Mouse (Mus musculus) embryonic facial prominence, embryonic 15.5 days (tissue): ENCODE results near the gene Stap2. TPM values are rescaled to one million over a fixed set of nuclear protein-coding genes. Genes with fewer than 3 reads are reported as not detected.

Experiments used
- ATAC-seq: fragments of 200-750 bp; cut with Nextera tagmentation; 2 replicates; pipeline ENCODE4 v1.8.0; 2017; ENCODE audit warnings: low read depth, moderate TSS enrichment; ENCODE audit not compliant: insufficient number of reproducible peaks, low FRiP score, low TSS enrichment
- H3K27ac ChIP-seq: fragments of 300-500 bp; sonication (generic); replicated peaks from 2 replicates; pipeline ENCODE4 v1.5.1; 2015; ENCODE audit warnings: mild to moderate bottlenecking, inconsistent platforms
- H3K27me3 ChIP-seq: fragments of 300-500 bp; sonication (generic); 2 replicates; pipeline ENCODE4 v1.6.1; 2015; ENCODE audit warnings: inconsistent platforms
- H3K36me3 ChIP-seq: fragments of 300-500 bp; sonication (generic); 2 replicates; pipeline ENCODE4 v1.6.1; 2015; ENCODE audit warnings: mild to moderate bottlenecking, inconsistent platforms
- H3K4me1 ChIP-seq: fragments of 300-500 bp; sonication (generic); 2 replicates; pipeline ENCODE4 v1.6.1; 2015; ENCODE audit warnings: inconsistent platforms
- H3K4me2 ChIP-seq: fragments of 300-500 bp; sonication (generic); replicated peaks from 2 replicates; pipeline ENCODE4 v1.6.1; 2015; ENCODE audit warnings: mild to moderate bottlenecking, inconsistent platforms
- H3K4me3 ChIP-seq: fragments of 300-500 bp; sonication (generic); replicated peaks from 2 replicates; pipeline ENCODE4 v1.5.1; 2015; ENCODE audit warnings: mild to moderate bottlenecking, inconsistent platforms
- H3K9ac ChIP-seq: fragments of 300-500 bp; sonication (generic); 2 replicates; pipeline ENCODE4 v1.6.1; 2015; ENCODE audit warnings: inconsistent platforms
- H3K9me3 ChIP-seq: fragments of 300-500 bp; sonication (generic); replicated peaks from 2 replicates; pipeline ENCODE4 v1.6.1; 2016; ENCODE audit warnings: inconsistent platforms
- WGBS: fragments of 180-500 bp; shearing (Covaris S2); methylation state at CpG from one replicate; pipeline ENCODE4 v1.1.7; 2015; 5-methylcytosine and 5-hydroxymethylcytosine counted together
- polyA plus RNA-seq: library from polyadenylated mRNA; unstranded; fragments of >200 nt; fragmentation: Nextera tagmentation; extraction: Ambion mirVana; gene quantifications from 2 replicates; pipeline ENCODE4 v1.2.1, GENCODE M21; 2015

The Stap2 gene
- polyA plus RNA-seq, 1 experiment from 2014 or later: 24.5 TPM

GRCm38 (mm10) chr17:56024476-56024875 is 19.1 kb upstream of the Stap2 start:
- no peak for ATAC-seq
- 48% methylated on average over 2 of the region's 2 CpGs for WGBS
- Histone ChIP-seq H3K9ac (no peak overlapping the region), H3K36me3 (peaks cover 23% of the 10 kb centered on the region), H3K4me1 (peaks cover 35% of the 10 kb centered on the region), H3K9me3 (no peaks in the 10 kb centered on the region), H3K4me2 (no peak overlapping the region), H3K4me3 (no peak overlapping the region), H3K27me3 (no peaks in the 10 kb centered on the region), H3K27ac (0 out of 2 replicates have a peak overlapping the region, but pooled peaks have one; percentile 11)

DNA sequence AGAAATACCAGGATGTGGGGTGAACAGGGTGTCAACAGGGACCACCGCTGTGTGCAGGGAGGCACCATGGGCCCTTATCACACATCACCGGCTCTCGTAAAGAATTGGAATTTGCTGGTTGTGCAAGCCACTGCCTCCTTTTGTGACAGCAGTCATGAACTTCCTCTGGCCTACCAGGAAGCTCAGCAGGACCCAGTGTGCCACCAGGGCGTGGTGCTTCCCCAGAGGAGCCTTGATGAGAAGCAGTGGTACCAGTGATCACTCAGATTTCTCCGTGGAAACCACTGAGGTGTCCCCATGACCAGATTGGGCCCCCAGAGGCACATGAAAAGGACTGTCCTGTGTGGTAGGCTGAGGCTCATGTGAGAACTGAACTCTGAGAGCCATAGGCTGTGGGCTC is 18.0 kb upstream of the Stap2 start:
- no peaks in the 10 kb centered on the region for H3K27me3 ChIP-seq
- 0 out of 2 replicates have a peak overlapping the region, but pooled peaks have one; percentile 8 for H3K27ac ChIP-seq
- 72% methylated on average over 5 of the region's 5 CpGs for WGBS
- H3K4me2 ChIP-seq: no peak overlapping the region
- peaks cover 33% of the 10 kb centered on the region for H3K4me1 ChIP-seq
- no peaks in the 10 kb centered on the region for H3K9me3 ChIP-seq
- no peak for ATAC-seq
- no peak overlapping the region for H3K9ac ChIP-seq
- no peak overlapping the region for H3K4me3 ChIP-seq
- H3K36me3 ChIP-seq: peaks cover 29% of the 10 kb centered on the region

DNA sequence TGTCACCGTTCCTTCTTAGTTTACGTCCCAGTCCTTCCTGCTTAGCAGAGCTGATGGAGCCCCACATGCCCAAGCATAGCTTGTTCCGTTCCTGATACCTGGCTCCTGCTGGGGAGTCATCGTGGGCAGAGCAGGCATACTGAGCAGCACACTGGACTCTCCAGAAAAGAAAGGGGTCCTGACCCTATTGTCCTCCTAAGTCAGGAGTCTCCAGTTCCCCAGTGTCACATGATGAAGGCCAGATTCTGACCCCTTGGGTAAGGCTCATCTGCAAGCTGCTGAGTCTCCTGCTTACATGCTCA is 17.6 kb upstream of the Stap2 start:
- Histone ChIP-seq H3K27me3 (no peaks in the 10 kb centered on the region), H3K4me2 (no peak overlapping the region), H3K36me3 (peaks cover 31% of the 10 kb centered on the region), H3K4me1 (peaks cover 31% of the 10 kb centered on the region), H3K9me3 (no peaks in the 10 kb centered on the region), H3K27ac (no peak overlapping the region), H3K9ac (no peak overlapping the region), H3K4me3 (no peak overlapping the region)
- WGBS: 83% methylated on average over 4 of the region's 4 CpGs
- no peak for ATAC-seq

DNA sequence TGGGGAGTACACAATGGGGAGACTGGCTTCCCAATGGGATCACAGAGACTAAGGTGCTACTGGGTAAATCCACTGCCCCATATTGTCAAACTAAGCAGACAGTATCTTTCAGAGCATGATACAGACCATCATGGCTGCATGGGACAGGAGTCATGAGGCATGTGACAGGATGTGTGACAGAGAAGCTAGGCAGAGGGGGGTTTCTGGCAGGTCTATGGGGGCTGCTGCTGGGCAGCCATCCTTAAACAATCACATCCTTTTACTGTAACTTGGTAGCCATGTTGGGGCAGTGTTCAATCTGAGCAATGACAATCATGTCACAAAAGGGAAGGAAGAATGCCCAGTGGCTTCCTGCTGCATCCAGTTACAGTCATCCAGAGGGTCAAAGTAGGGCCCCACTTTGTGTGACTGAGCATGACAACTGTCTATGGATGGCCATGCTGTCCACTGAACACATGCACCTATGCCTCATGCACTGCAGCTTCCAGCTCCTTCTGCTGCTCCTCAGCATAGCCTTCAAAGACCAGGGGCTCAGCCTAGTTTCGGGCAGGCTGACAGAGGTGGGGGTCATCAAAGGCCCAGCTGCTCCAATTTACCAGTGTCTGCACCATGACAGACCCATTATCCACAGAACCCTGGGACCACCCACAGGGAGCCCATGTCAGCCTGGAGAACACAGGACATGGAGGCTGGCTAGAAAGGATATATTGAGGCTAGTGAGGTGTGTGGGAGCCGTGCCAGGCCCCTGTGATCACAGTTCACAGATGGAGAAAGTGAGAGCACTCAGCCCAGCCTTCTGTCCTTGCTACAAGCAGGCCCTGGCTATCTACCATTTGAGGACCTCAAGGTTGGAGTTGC is 17.0 kb upstream of the Stap2 start:
- ATAC-seq: no peak
- Histone ChIP-seq H3K9me3 (no peaks in the 10 kb centered on the region), H3K27ac (0 out of 2 replicates have a peak overlapping the region, but pooled peaks have one; percentile 7), H3K4me1 (peaks cover 26% of the 10 kb centered on the region), H3K36me3 (peaks cover 37% of the 10 kb centered on the region), H3K9ac (no peak overlapping the region), H3K4me3 (no peak overlapping the region), H3K27me3 (no peaks in the 10 kb centered on the region), H3K4me2 (no peak overlapping the region)
- WGBS: 60% methylated on average over 2 of the region's 2 CpGs

DNA sequence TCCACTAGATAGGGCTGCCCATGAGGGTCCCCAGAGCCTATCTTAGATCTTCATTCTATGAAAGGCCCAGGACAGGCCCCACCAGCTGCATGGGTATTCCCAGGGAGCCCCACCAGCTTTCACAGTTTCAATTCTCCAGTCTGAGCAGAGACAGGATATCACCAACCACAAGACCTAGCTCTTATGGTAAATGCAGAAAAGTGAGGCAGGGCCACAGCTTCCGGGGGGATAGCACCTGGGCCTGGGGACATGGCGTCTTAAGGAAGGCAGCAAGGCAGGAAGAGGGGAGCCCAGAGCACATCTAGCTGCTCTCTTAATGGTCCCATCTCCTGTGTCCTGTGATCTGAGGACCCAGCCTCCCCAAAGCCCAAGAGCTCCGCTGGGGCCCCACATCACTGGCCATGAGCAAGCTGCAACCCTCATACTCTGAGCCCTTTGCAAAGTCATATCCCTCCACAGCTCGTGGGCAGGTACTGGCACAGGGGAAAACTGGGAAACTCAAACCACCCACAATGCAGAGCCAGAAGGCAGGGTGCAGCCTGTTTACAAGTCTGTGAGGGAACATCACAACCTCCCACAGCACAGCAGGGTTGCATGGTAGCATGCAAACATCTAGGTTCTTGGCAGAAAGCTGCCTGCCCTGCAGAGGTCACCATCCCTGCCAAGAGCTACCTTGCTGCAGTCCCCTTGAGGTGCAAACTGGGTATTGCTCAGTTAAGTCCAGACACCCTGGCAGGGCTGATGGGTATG is 16.0 kb upstream of the Stap2 start:
- ATAC-seq: no peak
- Histone ChIP-seq H3K27me3 (no peaks in the 10 kb centered on the region), H3K4me3 (no peak overlapping the region), H3K4me1 (peaks cover 26% of the 10 kb centered on the region), H3K9me3 (no peaks in the 10 kb centered on the region), H3K9ac (no peak overlapping the region), H3K27ac (no peak overlapping the region), H3K36me3 (peaks cover 47% of the 10 kb centered on the region), H3K4me2 (no peak overlapping the region)
- WGBS: 70% methylated on average over 4 of the region's 4 CpGs

DNA sequence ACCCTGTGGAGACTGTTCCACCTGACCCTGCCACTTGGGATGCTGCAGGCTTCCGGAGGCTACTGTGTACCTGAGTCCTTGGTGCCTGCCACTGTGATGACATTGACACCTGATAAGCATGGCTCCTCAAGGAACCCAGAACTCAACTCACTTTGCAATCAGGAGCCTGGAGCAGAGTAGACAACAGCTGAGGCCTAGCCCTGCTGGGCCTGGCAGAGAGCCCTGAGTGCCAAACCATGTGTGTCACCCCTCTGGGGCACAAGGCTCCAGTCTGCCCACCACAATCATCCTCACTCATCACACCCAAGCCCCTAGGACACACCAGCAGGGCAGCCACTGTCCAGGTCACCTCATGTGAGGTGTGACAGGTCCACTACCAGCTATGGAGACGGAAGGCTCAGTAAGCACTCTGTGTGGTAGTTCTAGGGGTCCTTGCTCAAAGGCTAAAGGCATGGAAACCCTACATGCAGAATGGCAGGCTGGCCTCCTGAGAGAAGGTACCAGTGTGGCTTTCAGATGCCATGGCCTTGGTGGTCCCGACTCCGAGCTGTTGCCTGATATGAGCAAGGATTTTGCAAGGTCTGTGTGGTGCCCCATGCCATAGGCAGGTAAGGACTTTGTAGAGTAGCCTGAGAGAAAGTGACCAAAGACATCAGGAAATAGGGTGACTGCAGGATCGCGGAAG is 15.2 kb upstream of the Stap2 start:
- H3K4me2 ChIP-seq: no peak overlapping the region
- WGBS: 85% methylated on average over 6 of the region's 6 CpGs
- H3K4me1 ChIP-seq: peaks cover 26% of the 10 kb centered on the region
- ATAC-seq: no peak
- no peak overlapping the region for H3K27ac ChIP-seq
- H3K4me3 ChIP-seq: no peak overlapping the region
- H3K9me3 ChIP-seq: no peaks in the 10 kb centered on the region
- H3K27me3 ChIP-seq: no peaks in the 10 kb centered on the region
- H3K9ac ChIP-seq: no peak overlapping the region
- H3K36me3 ChIP-seq: peaks cover 55% of the 10 kb centered on the region

- ATAC-seq: no peak
- no peaks in the 10 kb centered on the region for H3K27me3 ChIP-seq
- no peak overlapping the region for H3K4me3 ChIP-seq
- no peaks in the 10 kb centered on the region for H3K9me3 ChIP-seq
- 0 out of 2 replicates have a peak overlapping the region, but pooled peaks have one; percentile 2 for H3K27ac ChIP-seq
- no peak overlapping the region for H3K9ac ChIP-seq
- peaks cover 11% of the 10 kb centered on the region for H3K4me1 ChIP-seq
- no peak overlapping the region for H3K4me2 ChIP-seq
- H3K36me3 ChIP-seq: peaks cover 72% of the 10 kb centered on the region
- WGBS: 67% methylated on average over 20 of the region's 20 CpGs
Observed at GRCm38 (mm10) chr17:56018347-56019131, 13.2 kb upstream of the Stap2 start.

- Histone ChIP-seq H3K27me3 (no peaks in the 10 kb centered on the region), H3K27ac (no peak overlapping the region), H3K4me2 (no peak overlapping the region), H3K4me1 (peaks cover 5% of the 10 kb centered on the region), H3K9me3 (no peaks in the 10 kb centered on the region), H3K36me3 (peaks cover 78% of the 10 kb centered on the region), H3K4me3 (no peak overlapping the region), H3K9ac (no peak overlapping the region)
- ATAC-seq: no peak
- WGBS: 90% methylated on average over 7 of the region's 7 CpGs
Observed at GRCm38 (mm10) chr17:56017848-56018247, 12.5 kb upstream of the Stap2 start.

DNA sequence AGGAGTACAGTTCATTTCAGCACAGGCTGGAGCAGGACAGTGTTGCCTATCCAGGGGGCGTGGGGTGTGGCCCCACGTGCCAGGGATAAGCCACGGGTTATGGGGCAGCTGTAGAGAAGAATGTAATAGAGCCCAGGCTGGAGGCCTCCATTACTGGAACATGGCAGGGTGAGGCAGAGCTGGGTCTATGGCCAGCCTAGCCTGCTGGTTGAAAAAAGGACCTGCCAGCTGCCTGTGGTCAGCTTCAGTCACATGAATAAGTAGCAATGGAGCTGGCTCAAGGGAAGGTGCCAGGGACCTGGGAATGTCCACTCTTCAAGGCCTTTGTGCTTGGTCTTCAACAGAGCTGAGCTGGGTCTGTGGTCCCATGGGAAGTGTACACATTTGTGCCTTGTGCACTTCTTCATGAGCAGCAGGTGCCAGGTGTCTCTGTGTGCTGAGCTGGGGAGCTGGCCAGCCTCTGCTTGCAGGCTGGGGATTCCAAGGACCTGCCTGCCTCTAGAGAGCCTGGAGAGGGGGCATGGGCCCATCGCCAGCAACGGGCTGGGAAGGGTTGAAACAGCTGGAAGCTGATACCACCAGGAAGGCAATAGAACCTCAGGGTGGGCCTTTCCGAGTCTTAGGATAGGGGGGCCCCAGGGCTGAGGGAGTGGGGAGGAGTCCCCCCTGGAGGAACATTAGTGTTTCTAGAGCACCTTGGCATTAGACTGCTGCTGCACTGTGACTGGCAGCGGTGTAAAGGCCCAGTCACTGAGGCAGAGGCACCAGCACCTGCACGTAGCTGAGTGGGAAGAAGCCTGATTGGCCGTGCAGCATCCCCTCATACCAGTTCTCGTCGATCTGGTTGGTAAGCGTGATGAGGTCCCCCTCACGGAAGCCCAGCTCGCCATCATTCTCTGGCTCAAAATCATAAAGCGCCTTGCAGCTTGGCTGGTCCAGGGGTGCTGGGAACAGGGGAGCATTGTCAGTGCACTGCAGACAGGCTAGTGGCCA is 11.7 kb upstream of the Stap2 start:
- 70% methylated on average over 15 of the region's 15 CpGs for WGBS
- ATAC-seq: no peak
- H3K27ac ChIP-seq: no peak overlapping the region; the same call in 1 of the 2 replicates
- H3K27me3 ChIP-seq: no peaks in the 10 kb centered on the region
- H3K4me3 ChIP-seq: no peak overlapping the region
- H3K4me1 ChIP-seq: no peaks in the 10 kb centered on the region; the same call in 1 of the 2 replicates
- no peak overlapping the region for H3K4me2 ChIP-seq
- no peak overlapping the region for H3K9ac ChIP-seq
- no peaks in the 10 kb centered on the region for H3K9me3 ChIP-seq
- peaks cover 78% of the 10 kb centered on the region for H3K36me3 ChIP-seq

DNA sequence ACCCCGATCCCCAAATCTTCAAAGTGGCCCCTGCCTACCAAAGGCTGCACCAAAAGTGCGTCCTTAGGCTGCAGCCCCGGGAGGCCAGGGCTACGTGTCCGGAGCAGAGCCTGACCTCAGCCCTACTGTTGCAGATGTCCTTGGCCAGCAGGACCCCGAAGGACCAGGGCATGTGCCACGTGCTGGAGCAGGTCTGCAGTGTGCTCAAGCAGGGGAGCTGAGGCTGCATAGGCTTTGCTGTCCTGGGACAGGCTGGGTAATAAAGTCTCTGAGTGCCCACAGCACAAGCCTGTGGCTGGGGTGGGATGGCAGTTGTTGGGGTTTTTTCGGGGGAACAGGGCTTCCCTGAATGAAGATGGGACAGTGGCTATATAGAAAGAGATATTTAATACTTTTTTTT is 11.0 kb upstream of the Stap2 start:
- no peak for ATAC-seq
- no peaks in the 10 kb centered on the region for H3K27me3 ChIP-seq
- H3K36me3 ChIP-seq: peaks cover 85% of the 10 kb centered on the region
- H3K4me2 ChIP-seq: no peak overlapping the region
- no peak overlapping the region; the same call in 1 of the 2 replicates for H3K27ac ChIP-seq
- no peak overlapping the region for H3K9ac ChIP-seq
- 80% methylated on average over 8 of the region's 8 CpGs for WGBS
- no peaks in the 10 kb centered on the region for H3K9me3 ChIP-seq
- no peak overlapping the region for H3K4me3 ChIP-seq
- peaks cover 2% of the 10 kb centered on the region; the same call in 1 of the 2 replicates for H3K4me1 ChIP-seq
